Mouse (Mus musculus) forebrain, embryonic 13.5 days (tissue): ENCODE measurements at regions not wholly inside any gene's neighbourhood (a gene's known extent, or its start where the extent isn't known, plus 50 kb on each side); places are given as distances from the start of the nearest gene placed in this dataset.
A peak's percentile ranks its signal among the peaks of the same experiment; 100 is the strongest.

Experiments used
- ATAC-seq: fragments of 200-750 bp; cut with Nextera tagmentation; 2 replicates; pipeline ENCODE4 v1.8.0; 2017
- H3K27ac ChIP-seq: fragments of 300-500 bp; sonication (generic); 2 replicates; pipeline ENCODE4 v1.5.1; 2015; ENCODE audit warnings: inconsistent platforms, mild to moderate bottlenecking, moderate library complexity
- H3K27me3 ChIP-seq: fragments of 300-500 bp; sonication (generic); 2 replicates; pipeline ENCODE4 v1.6.1; 2015; ENCODE audit warnings: mild to moderate bottlenecking, inconsistent platforms
- H3K36me3 ChIP-seq: fragments of 300-500 bp; sonication (generic); 2 replicates; pipeline ENCODE4 v1.6.1; 2015; ENCODE audit warnings: mild to moderate bottlenecking, inconsistent platforms; ENCODE audit not compliant: poor library complexity, severe bottlenecking
- H3K4me1 ChIP-seq: fragments of 300-500 bp; sonication (generic); 2 replicates; pipeline ENCODE4 v1.6.1; 2015; ENCODE audit warnings: inconsistent platforms
- H3K4me2 ChIP-seq: fragments of 300-500 bp; sonication (generic); 2 replicates; pipeline ENCODE4 v1.6.1; 2015; ENCODE audit warnings: inconsistent platforms, mild to moderate bottlenecking, moderate library complexity
- H3K4me3 ChIP-seq: fragments of 300-500 bp; sonication (generic); 2 replicates; pipeline ENCODE4 v1.5.1; 2015; ENCODE audit warnings: mild to moderate bottlenecking, inconsistent platforms
- H3K9ac ChIP-seq: fragments of 300-500 bp; sonication (generic); 2 replicates; pipeline ENCODE4 v1.6.1; 2015; ENCODE audit warnings: mild to moderate bottlenecking, inconsistent platforms
- H3K9me3 ChIP-seq: fragments of 300-500 bp; sonication (generic); replicated peaks from 2 replicates; pipeline ENCODE4 v1.6.1; 2016; ENCODE audit warnings: inconsistent platforms
- WGBS: fragments of 180-500 bp; shearing (Covaris S2); methylation state at CpG from one replicate; pipeline ENCODE4 v1.1.7; 2015; 5-methylcytosine and 5-hydroxymethylcytosine counted together

- peak; percentile 85; the same call in 1 of the 2 replicates for ATAC-seq
Observed at GRCm38 (mm10) chr6:75281506-75282194, 1215.9 kb downstream of the Gm9008 start.

GRCm38 (mm10) chr6:75254076-75254414 lies 1243.5 kb downstream of the Gm9008 start:
- H3K27me3 ChIP-seq = no peaks in the 10 kb centered on the region
- no peak for ATAC-seq
- H3K9me3 ChIP-seq = no peaks in the 10 kb centered on the region
- H3K4me2 ChIP-seq = no peak overlapping the region; the same call in 1 of the 2 replicates
- peaks cover 8% of the 10 kb centered on the region; the same call in 1 of the 2 replicates for H3K4me1 ChIP-seq
- H3K36me3 ChIP-seq = no peaks in the 10 kb centered on the region
- WGBS = 64% methylated on average over 3 of the region's 3 CpGs
- peak overlapping the region; percentile 14; the same call in 1 of the 2 replicates for H3K27ac ChIP-seq
- H3K4me3 ChIP-seq = no peak overlapping the region
- H3K9ac ChIP-seq = no peak overlapping the region

More at GRCm38 (mm10) chr6:75281506-75282194, 1215.9 kb downstream of the Gm9008 start:
- Histone ChIP-seq H3K9ac (no peak overlapping the region), H3K27ac (no peak overlapping the region), H3K4me1 (0 out of 2 replicates have a peak, but pooled peaks cover 8% of the 10 kb centered on the region), H3K4me2 (no peak overlapping the region), H3K36me3 (no peaks in the 10 kb centered on the region), H3K4me3 (no peak overlapping the region), H3K9me3 (no peaks in the 10 kb centered on the region), H3K27me3 (no peaks in the 10 kb centered on the region)
- WGBS = 32% methylated on average over 1 of the region's 1 CpGs

GRCm38 (mm10) chr6:75253357-75254075 lies 1244.1 kb downstream of the Gm9008 start:
- Histone ChIP-seq H3K9ac (no peak overlapping the region), H3K4me2 (no peak overlapping the region; the same call in 1 of the 2 replicates), H3K4me3 (no peak overlapping the region), H3K27ac (peak overlapping the region; percentile 27; the same call in 1 of the 2 replicates), H3K9me3 (no peaks in the 10 kb centered on the region), H3K36me3 (no peaks in the 10 kb centered on the region), H3K27me3 (no peaks in the 10 kb centered on the region), H3K4me1 (peaks cover 8% of the 10 kb centered on the region; the same call in 1 of the 2 replicates)
- peak; percentile 76 for ATAC-seq
- 48% methylated on average over 4 of the region's 4 CpGs for WGBS

DNA sequence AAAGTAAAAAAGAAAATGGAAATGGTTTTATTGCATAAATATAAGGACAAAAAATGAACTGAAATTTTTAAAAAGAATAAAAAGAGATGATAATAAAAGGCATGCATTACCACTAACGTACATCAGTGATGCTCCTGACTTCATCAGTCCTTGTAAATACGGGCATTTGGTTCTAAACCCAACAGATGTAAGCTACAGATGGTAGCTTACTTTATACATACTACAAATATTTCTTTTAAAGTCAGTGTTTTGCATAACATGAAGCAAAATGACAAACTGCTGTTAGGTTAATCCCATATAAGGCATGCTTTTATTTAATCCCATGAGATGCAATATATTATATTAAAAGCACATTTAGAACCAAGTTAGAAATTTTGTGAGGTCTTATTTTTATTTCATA lies 1282.1 kb downstream of the Gm9008 start:
- Histone ChIP-seq H3K9me3 (no peaks in the 10 kb centered on the region), H3K36me3 (no peaks in the 10 kb centered on the region), H3K27me3 (no peaks in the 10 kb centered on the region), H3K4me2 (no peak overlapping the region), H3K4me1 (no peaks in the 10 kb centered on the region), H3K9ac (no peak overlapping the region), H3K27ac (no peak overlapping the region), H3K4me3 (no peak overlapping the region)
- no peak; the same call in 1 of the 2 replicates for ATAC-seq
- 85% methylated on average over 2 of the region's 2 CpGs for WGBS

GRCm38 (mm10) chr6:75212721-75213475 lies 1284.7 kb downstream of the Gm9008 start:
- Histone ChIP-seq H3K9me3 (no peaks in the 10 kb centered on the region), H3K4me3 (no peak overlapping the region), H3K9ac (no peak overlapping the region), H3K4me2 (no peak overlapping the region), H3K27me3 (no peaks in the 10 kb centered on the region), H3K36me3 (no peaks in the 10 kb centered on the region), H3K27ac (no peak overlapping the region), H3K4me1 (no peaks in the 10 kb centered on the region)
- WGBS = 69% methylated on average over 3 of the region's 3 CpGs
- ATAC-seq = peak; percentile 36; the same call in 1 of the 2 replicates
